Mouse (Mus musculus) spleen, postnatal 4 days (tissue): ENCODE measurements around the gene Eea1.

Experiments used
- DNase-seq, 2 experiments: peaks; one replicate each; pipeline ENCODE4 v3.0.0; 2022; ENCODE audit warnings: low spot score in 2 of 2

The Eea1 gene

DNA sequence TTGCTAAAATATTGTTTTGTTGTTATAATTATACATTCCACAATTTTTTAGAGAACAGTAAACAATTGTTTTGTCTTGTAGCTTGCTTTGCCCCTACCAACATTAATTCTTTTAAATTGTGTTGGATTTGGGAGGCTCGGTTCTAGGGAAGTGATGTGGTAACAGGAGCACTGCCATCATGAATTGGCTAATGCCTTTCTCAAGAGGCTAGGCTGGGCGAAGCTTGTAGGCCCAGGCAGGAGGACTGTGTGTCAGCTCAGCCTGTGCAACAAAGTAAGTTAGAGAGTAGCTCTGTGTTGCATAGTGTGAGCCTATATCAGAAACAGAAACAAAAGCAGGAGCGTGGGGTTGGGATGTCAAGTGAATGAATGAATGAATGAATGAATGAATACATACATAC is 9.0 kb downstream of the Eea1 start:
- no peak for DNase-seq

DNA sequence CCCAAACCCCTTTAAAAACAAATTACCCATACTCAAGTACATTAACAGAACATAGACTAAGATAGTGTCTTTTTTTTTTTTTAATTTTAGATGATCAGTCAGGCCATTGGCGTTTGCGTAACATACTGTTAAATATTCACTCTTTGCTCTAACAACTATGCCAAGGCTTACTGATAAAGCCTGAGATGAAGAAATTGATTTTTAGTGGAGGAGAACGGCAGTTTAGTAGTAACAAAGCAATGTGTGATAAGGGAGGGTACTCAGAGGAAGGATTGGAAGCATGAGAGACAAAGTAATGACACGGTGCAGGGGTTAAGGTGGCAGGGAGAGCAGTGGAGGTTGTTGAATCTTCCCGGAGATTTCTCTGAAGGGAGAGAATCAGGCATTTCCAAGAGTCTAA is 9.7 kb downstream of the Eea1 start:
- no peak for DNase-seq

DNA sequence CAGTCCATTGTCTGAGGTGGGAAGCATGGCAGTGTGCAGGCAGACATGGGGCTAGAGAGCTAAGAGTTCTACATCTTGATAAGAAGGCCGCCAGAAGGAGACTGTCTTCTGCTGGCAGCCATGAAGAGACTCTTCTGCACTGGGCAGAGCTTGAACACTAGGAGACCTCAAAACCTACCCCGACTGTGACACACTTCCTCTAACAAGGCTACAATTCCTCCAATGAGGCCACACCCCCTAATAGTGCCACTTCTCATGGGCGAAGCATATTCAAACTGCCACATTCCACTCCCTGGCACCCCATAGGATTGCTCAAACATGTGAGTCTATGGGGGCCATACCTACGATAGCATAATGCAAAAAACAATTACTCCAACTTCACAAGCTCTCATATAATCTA is 10.3 kb downstream of the Eea1 start:
- no peak for DNase-seq

DNA sequence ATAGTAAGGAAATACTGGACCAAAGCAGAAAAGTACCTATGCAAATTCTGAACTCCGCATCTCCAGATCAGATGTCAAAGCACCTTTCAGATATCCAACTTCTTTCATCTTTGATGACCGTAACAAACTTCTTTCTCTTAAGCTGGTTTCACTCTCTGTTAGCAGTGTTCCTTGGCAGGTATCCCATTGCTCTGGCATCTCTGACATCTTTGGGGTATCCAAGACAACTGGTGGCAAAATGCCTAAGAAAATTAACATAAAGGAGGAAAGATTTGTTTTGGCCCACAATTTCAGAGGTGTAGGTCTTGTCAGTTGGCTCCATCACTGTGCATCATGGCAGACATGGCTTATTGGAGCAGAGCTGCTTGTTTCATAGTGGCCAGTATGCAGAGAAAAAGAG is 10.9 kb downstream of the Eea1 start:
- no peak for DNase-seq

- DNase-seq, result no peak
Observed at GRCm38 (mm10) chr10:95956629-95957028, 16.2 kb downstream of the Eea1 start.

DNA sequence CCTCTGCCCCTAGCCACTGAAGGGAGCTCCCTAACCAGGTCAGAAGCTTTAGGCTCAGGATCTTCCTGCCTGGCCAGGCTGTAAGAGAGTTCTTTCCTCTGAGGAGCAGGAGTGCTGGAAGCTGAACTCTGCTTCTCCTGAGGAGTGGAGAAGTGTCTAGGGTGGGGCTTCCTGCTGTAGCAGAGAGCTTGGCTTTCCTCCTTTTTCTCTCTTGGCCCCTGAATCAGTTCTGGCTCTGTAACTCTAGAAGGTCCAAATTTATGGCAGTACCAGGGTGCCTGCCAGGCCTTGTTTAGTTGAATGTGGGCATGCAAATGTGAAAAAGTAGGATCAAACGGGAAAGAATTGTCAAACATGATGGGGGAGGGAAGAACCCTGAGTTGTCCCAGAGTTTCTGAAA is 17.1 kb downstream of the Eea1 start:
- no peak for DNase-seq

- no peak for DNase-seq
Observed at GRCm38 (mm10) chr10:95964679-95965078, 24.2 kb downstream of the Eea1 start.

GRCm38 (mm10) chr10:95969694-95970093 is 29.2 kb downstream of the Eea1 start:
- no peak for DNase-seq

DNA sequence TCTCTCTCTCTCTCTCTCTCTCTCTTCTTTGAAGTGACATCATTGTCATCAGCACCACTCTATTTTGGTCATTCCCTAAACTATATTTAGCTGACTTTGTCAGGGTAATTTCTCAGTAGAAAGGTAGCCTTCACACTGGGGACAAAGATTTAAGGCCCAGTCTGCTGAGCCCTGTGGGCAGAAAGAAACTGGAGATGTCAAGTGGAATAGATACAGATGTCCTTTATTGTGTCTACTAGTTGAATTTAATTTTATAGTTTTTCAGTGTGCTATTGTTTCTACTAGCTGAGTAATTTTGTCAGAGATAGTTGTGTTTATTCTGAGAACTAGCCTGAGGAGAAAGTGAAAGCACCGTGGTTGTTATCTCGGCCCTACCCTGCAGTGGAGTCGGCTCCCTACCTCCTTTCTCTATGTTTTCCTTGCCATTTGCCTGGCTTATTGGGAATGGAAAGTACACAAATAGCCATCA is 30.3 kb downstream of the Eea1 start:
- no peak for DNase-seq

DNA sequence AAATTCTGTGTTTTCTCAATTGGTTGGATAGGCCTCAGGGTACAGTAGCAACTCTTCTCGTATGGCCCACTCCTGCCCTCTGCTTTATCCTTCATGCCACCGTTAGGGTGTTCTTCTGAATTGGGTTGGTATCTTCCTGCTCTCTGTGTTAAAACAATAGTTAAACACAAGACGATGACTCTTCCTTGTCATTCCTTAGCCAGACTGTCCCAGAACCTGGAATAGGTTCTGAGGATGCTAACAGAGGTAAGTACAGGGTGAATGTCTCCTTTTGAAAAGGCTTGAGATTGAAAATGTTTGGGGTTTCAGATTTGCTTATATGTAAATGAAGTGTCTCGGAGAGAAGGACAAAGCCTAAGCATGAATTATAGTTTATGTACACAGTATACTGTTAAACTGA is 30.9 kb downstream of the Eea1 start:
- DNase-seq, result no peak

DNA sequence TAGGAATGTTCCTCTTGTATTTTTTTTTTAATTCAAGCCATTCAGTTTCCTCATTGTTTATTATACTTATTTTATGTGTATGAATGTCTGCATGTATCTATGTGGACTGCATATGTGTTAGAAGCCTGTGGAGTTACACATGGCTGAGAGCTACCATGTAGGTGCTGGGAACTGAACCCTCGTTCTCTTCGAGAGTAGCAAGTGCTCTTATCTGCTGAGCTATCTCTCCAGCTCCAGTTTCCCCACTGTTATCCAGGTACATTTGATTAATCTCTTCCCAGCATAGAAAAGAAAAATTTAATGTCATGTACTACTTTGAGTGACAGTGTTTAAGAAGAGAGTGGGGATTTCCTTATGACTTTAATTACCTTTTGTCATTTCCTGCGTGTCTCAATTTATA is 31.5 kb downstream of the Eea1 start:
- no peak for DNase-seq

- DNase-seq, result no peak
Observed at GRCm38 (mm10) chr10:95974462-95974861, 34.0 kb downstream of the Eea1 start.

GRCm38 (mm10) chr10:95976798-95977197 is 36.3 kb downstream of the Eea1 start:
- DNase-seq, result no peak

GRCm38 (mm10) chr10:95989731-95990130 is 49.3 kb downstream of the Eea1 start:
- no peak for DNase-seq

DNA sequence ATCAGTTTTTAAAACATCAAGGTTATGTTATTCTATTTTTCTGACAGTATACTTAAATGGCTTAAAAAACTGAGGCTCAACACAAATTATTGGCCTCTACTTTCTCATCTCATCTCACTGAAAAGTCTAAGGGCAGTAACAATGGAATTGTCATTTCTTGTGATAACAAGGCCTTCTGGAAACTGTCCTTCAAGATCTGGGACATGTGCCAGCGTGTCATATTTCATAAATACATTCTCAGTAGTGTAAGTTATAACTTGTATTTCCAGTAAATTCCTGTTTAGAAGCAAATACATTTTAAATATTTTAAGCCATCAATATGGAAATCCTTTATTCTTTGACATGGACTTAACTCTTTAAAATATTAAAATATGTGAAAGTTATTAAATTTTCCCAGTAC is 50.7 kb downstream of the Eea1 start:
- DNase-seq, result no peak

DNA sequence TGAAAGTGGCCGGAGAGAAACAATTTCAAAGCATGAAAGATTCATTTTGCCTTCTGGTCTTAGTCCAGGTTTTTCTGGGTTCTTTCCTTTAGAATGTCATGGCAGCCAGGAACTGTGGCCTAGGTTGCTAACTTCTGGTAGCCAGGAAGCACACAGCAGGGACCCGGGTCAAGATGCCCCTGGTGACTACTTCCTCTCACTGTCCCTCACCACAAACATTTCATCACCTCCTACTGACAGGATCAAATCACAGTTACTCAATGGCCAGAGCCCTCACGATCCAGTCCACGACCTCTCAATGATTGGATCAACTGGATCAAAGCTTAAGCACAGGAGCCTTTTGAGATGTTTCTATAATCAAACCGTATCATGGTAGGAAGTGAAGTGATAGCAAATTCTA is 60.5 kb downstream of the Eea1 start:
- DNase-seq, result no peak

DNA sequence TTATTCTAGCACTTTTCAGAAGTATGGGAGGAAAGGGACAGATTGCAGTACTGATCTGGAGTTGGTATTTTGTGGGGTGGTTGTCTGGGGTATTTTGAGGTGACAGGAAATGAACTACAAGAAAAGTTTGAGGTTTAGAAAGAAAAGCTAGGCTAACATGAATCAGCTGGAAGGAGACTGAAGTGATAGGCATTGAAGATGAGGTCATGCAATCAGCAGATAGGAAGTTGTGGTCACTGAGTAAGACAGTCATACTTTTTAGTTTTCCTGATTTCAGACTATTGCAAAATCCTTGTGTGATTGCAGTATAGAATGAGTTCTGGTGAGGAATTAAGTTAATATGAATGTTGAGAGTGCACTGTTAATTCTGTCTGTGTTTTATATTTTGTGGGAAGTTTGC is 75.3 kb downstream of the Eea1 start:
- DNase-seq, result no peak

- DNase-seq, result no peak
Observed at GRCm38 (mm10) chr10:96017418-96017817, 77.0 kb downstream of the Eea1 start.

DNA sequence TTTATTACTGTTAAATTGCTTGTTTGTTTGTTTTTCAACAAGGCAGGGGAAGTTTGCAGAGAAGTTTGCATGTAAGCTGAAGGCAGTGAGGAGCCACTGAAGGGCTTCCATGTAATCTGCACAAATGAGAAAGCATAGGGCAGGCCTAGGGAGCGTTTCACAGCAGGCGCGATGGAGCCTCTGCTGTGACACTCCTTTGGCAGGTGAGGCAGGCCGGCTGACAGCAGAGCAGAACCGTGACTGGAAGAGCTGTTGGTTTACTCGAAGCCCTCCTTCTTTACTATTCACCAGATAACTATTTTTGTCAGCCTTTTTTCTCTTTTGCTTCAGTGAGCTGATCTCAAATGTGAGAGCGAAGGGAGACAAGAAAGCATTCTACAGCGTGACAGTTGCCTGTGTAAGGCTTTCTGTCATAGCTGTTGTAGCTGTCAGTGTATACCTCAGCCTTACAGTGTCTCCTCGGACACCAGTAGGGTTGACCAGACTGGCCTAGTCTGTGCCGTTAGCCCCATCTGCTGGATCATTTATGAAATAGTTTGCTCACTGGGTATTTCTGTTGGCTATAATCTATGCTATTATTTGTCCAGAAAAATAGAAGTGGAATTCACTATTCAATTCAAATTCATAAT is 93.0 kb downstream of the Eea1 start:
- DNase-seq, result no peak

- no peak for DNase-seq
Observed at GRCm38 (mm10) chr10:96034106-96034505, 93.7 kb downstream of the Eea1 start.

GRCm38 (mm10) chr10:96035951-96036350 is 95.5 kb downstream of the Eea1 start:
- no peak for DNase-seq

GRCm38 (mm10) chr10:96044216-96044615 is 103.8 kb downstream of the Eea1 start:
- DNase-seq, result no peak

- DNase-seq, result no peak
Observed at GRCm38 (mm10) chr10:96047960-96048536, 107.6 kb downstream of the Eea1 start.

DNA sequence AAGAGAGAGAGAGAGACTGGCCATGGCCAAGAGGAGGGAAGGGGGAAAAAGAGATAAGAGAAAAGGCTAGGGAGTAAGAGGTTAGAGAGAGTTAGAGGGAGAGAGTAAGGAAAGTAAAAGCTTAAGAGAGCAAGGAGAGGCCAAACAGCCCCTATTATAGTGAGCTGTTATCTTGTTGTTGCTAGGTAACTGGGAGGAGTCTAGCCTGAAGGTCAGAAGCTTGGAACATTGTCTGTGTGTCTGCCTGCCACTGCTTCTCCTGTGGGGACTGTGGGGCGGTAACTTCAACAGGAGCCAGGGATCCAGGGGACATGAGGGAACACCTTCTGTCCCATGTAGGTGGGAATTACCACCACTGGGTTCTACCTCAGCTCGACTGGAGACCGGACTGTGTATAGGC is 108.1 kb downstream of the Eea1 start:
- no peak for DNase-seq
